Mouse (Mus musculus): ENCODE measurements around the gene Scn4a.

DNA sequence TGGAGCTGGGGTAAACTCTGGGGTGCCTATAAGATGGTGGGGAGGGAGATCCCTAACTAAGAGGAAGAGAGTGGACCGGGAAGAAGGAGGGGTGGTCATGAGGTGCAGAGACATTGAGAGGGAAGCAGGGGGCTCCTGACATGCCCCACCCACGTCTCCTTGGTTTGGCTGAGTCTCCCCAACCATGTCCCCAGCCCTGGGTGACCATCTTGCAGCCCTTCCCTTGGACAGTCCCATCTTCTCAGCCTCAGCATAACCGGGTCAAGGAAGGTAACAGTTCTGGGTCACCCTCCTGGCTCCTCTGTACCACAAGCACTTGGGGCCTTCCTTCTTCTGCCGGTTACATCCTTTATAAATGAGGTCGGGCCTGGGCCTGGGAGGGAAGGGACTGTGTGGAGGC is 21.9 kb upstream of the Scn4a start:
- TF ChIP-seq CTCF (IDR thresholded peaks at IDR 0.05; ENCODE audit: borderline replicate concordance, insufficient read depth, low read depth, low read length) (no peak), POLR2A (IDR thresholded peaks at IDR 0.05; ENCODE audit: borderline replicate concordance, insufficient read depth, low read length) (no peak)

Data from cerebellum, adult 2 months (tissue).